Mouse (Mus musculus) R1 (cell line): ENCODE measurements around the gene Pgm2.

Experiments
- DNase-seq: peaks from one replicate; pipeline ENCODE4 v3.0.0-alpha.2; 2018; ENCODE audit warnings: low read depth, low spot score

The Pgm2 gene

GRCm38 (mm10) chr5:64092748-64093292 lies at the start of gene Pgm2:
Gene Pgm2 (plus strand): TSS chr5:64092950.
- DNase-seq: peak; percentile 93

GRCm38 (mm10) chr5:64043694-64044453 lies 48.9 kb upstream of the Pgm2 start:
- DNase-seq: no peak

- DNase-seq: no peak
Observed at GRCm38 (mm10) chr5:64044790-64045189, 48.0 kb upstream of the Pgm2 start.

- DNase-seq: no peak
Observed at GRCm38 (mm10) chr5:64045502-64045901, 47.2 kb upstream of the Pgm2 start.

GRCm38 (mm10) chr5:64046995-64047394 lies 45.8 kb upstream of the Pgm2 start:
- no peak for DNase-seq

- peak; percentile 71 for DNase-seq
Observed at GRCm38 (mm10) chr5:64047921-64048320, 44.8 kb upstream of the Pgm2 start.

- peak; percentile 64 for DNase-seq
Observed at GRCm38 (mm10) chr5:64048605-64049004, 44.1 kb upstream of the Pgm2 start.

- DNase-seq: no peak
Observed at GRCm38 (mm10) chr5:64049256-64049655, 43.5 kb upstream of the Pgm2 start.

GRCm38 (mm10) chr5:64053010-64053409 lies 39.7 kb upstream of the Pgm2 start:
- no peak for DNase-seq

GRCm38 (mm10) chr5:64056210-64056609 lies 36.5 kb upstream of the Pgm2 start:
- no peak for DNase-seq

- DNase-seq: no peak
Observed at GRCm38 (mm10) chr5:64060881-64061280, 31.9 kb upstream of the Pgm2 start.

- DNase-seq: no peak
Observed at GRCm38 (mm10) chr5:64061643-64062042, 31.1 kb upstream of the Pgm2 start.

GRCm38 (mm10) chr5:64062882-64063621 lies 29.7 kb upstream of the Pgm2 start:
- DNase-seq: no peak

- DNase-seq: no peak
Observed at GRCm38 (mm10) chr5:64063622-64064355, 29.0 kb upstream of the Pgm2 start.

GRCm38 (mm10) chr5:64064401-64064800 lies 28.3 kb upstream of the Pgm2 start:
- no peak for DNase-seq

GRCm38 (mm10) chr5:64065497-64066046 lies 27.2 kb upstream of the Pgm2 start:
- peak; percentile 48 for DNase-seq

- DNase-seq: no peak
Observed at GRCm38 (mm10) chr5:64066159-64066558, 26.6 kb upstream of the Pgm2 start.

- no peak for DNase-seq
Observed at GRCm38 (mm10) chr5:64067576-64067975, 25.2 kb upstream of the Pgm2 start.

- DNase-seq: peak; percentile 91
Observed at GRCm38 (mm10) chr5:64070081-64070673, 22.6 kb upstream of the Pgm2 start.

- no peak for DNase-seq
Observed at GRCm38 (mm10) chr5:64070742-64071476, 21.8 kb upstream of the Pgm2 start.

GRCm38 (mm10) chr5:64074455-64074854 lies 18.3 kb upstream of the Pgm2 start:
- no peak for DNase-seq
